Mouse (Mus musculus) midbrain, embryonic 12.5 days (tissue): ENCODE results near the gene Tpst2. TPM values are rescaled to one million over a fixed set of nuclear protein-coding genes. Genes with fewer than 3 reads are reported as not detected.

Experiments
- ATAC-seq: fragments of 200-750 bp; cut with Nextera tagmentation; 2 replicates; pipeline ENCODE4 v1.8.0; 2017; ENCODE audit warnings: low read depth, moderate TSS enrichment, moderate library complexity; ENCODE audit not compliant: low FRiP score
- H3K27ac ChIP-seq: fragments of 300-500 bp; sonication (generic); replicated peaks from 2 replicates; pipeline ENCODE4 v1.5.1; 2016; ENCODE audit warnings: mild to moderate bottlenecking
- H3K27me3 ChIP-seq: fragments of 300-500 bp; sonication (generic); 2 replicates; pipeline ENCODE4 v1.6.1; 2016; ENCODE audit warnings: mild to moderate bottlenecking
- H3K36me3 ChIP-seq: fragments of 300-500 bp; sonication (generic); 2 replicates; pipeline ENCODE4 v1.6.1; 2016
- H3K4me1 ChIP-seq: fragments of 300-500 bp; sonication (generic); 2 replicates; pipeline ENCODE4 v1.6.1; 2016
- H3K4me2 ChIP-seq: fragments of 300-500 bp; sonication (generic); replicated peaks from 2 replicates; pipeline ENCODE4 v1.6.1; 2016; ENCODE audit warnings: mild to moderate bottlenecking, moderate library complexity
- H3K4me3 ChIP-seq: fragments of 300-500 bp; sonication (generic); 2 replicates; pipeline ENCODE4 v1.5.1; 2016; ENCODE audit warnings: mild to moderate bottlenecking
- H3K9ac ChIP-seq: fragments of 300-500 bp; sonication (generic); replicated peaks from 2 replicates; pipeline ENCODE4 v1.6.1; 2016; ENCODE audit warnings: mild to moderate bottlenecking, moderate library complexity
- H3K9me3 ChIP-seq: fragments of 300-500 bp; sonication (generic); 2 replicates; pipeline ENCODE4 v1.6.1; 2016; ENCODE audit warnings: mild to moderate bottlenecking
- WGBS: fragments of 180-500 bp; shearing (Covaris S2); methylation state at CpG from one replicate; pipeline ENCODE4 v1.1.7; 2016; 5-methylcytosine and 5-hydroxymethylcytosine counted together
- polyA plus RNA-seq: library from polyadenylated mRNA; unstranded; fragments of >200 nt; fragmentation: Nextera tagmentation; extraction: Ambion mirVana; gene quantifications from 2 replicates; pipeline ENCODE4 v1.2.1, GENCODE M21; 2016

The Tpst2 gene
- polyA plus RNA-seq, 1 experiment from 2014 or later = 31.1 TPM

GRCm38 (mm10) chr5:112284203-112284582 lies 7.7 kb downstream of the Tpst2 start:
- Histone ChIP-seq H3K27me3 (no peaks in the 10 kb centered on the region), H3K4me2 (no peak overlapping the region), H3K4me3 (no peak overlapping the region), H3K9ac (no peak overlapping the region), H3K4me1 (peaks cover 7% of the 10 kb centered on the region), H3K36me3 (0 out of 2 replicates have a peak, but pooled peaks cover 3% of the 10 kb centered on the region), H3K9me3 (no peaks in the 10 kb centered on the region), H3K27ac (no peak overlapping the region)
- WGBS = 85% methylated on average over 7 of the region's 7 CpGs
- no peak for ATAC-seq

GRCm38 (mm10) chr5:112285548-112286085 lies 9.1 kb downstream of the Tpst2 start:
- Histone ChIP-seq H3K9me3 (no peaks in the 10 kb centered on the region), H3K9ac (no peak overlapping the region), H3K4me1 (peaks cover 7% of the 10 kb centered on the region), H3K27me3 (no peaks in the 10 kb centered on the region), H3K36me3 (0 out of 2 replicates have a peak, but pooled peaks cover 3% of the 10 kb centered on the region), H3K4me2 (no peak overlapping the region), H3K4me3 (no peak overlapping the region), H3K27ac (no peak overlapping the region)
- no peak for ATAC-seq
- 88% methylated on average over 7 of the region's 7 CpGs for WGBS

- Histone ChIP-seq H3K27ac (no peak overlapping the region), H3K27me3 (no peaks in the 10 kb centered on the region), H3K4me2 (no peak overlapping the region), H3K9ac (no peak overlapping the region), H3K36me3 (0 out of 2 replicates have a peak, but pooled peaks cover 3% of the 10 kb centered on the region), H3K4me1 (no peaks in the 10 kb centered on the region), H3K4me3 (no peak overlapping the region), H3K9me3 (no peaks in the 10 kb centered on the region)
- ATAC-seq = no peak
- WGBS = 85% methylated on average over 2 of the region's 2 CpGs
Observed at GRCm38 (mm10) chr5:112286608-112286983, 10.1 kb downstream of the Tpst2 start.

- Histone ChIP-seq H3K9ac (no peak overlapping the region), H3K27ac (no peak overlapping the region), H3K4me3 (no peak overlapping the region), H3K36me3 (peaks cover 3% of the 10 kb centered on the region; the same call in 1 of the 2 replicates), H3K9me3 (no peaks in the 10 kb centered on the region), H3K4me1 (no peaks in the 10 kb centered on the region), H3K4me2 (no peak overlapping the region), H3K27me3 (no peaks in the 10 kb centered on the region)
- WGBS = 83% methylated on average over 11 of the region's 11 CpGs
- no peak for ATAC-seq
Observed at GRCm38 (mm10) chr5:112286984-112287641, 10.6 kb downstream of the Tpst2 start.

- WGBS = 82% methylated on average over 2 of the region's 2 CpGs
Observed at GRCm38 (mm10) chr5:112287652-112288051, 11.2 kb downstream of the Tpst2 start.

DNA sequence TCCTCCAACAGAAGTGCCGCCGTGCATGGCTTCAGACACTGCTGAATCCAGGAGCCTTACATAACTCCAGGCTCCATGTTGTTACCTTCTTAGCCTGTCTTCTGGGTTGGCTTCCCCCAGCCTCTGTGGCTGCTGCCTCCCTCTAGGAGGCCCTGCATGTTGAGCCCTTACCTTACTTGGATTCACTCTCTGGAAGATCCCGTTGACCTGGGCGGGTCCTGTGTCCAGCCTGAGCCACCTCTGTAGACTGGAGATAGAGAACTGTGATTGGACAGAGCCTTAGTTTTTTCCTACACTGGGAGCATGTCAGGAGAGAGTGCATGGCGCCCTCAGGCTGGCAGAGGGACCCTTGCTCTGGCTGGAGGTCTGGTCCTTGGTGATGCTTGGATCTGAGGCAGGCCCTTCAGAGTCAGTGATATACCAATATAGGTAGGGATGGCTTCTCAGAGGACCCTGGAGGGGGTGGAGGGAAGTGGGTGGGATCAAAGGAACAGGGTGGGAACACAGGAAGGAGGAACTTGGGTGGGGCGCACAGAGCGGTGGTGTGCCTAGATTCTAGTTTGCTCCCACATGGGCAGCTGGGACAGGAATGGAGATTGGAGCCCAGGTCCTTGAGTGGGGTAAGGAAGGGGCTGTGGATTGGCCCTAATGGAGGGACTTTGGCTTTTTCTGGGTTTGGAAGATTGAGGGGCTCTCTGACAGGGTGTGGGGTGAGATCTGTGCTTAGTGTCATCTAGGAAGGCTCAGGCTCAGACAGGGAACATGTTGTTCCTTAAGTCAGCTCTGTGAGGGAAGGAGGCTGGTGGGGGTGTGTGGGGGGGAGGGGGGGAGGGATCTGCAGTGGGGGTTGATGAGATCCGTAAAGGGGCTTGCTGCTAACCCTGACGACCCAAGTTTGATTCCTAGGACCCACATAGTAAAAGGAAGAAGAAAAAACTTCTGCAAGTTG lies 12.0 kb downstream of the Tpst2 start:
- Histone ChIP-seq H3K4me1 (no peaks in the 10 kb centered on the region), H3K4me3 (no peak overlapping the region), H3K36me3 (peaks cover 3% of the 10 kb centered on the region; the same call in 1 of the 2 replicates), H3K4me2 (no peak overlapping the region), H3K27me3 (no peaks in the 10 kb centered on the region), H3K9ac (no peak overlapping the region), H3K27ac (no peak overlapping the region), H3K9me3 (no peaks in the 10 kb centered on the region)
- 80% methylated on average over 9 of the region's 9 CpGs for WGBS
- no peak for ATAC-seq

More at GRCm38 (mm10) chr5:112287652-112288051, 11.2 kb downstream of the Tpst2 start:
- Histone ChIP-seq H3K4me1 (no peaks in the 10 kb centered on the region), H3K9ac (no peak overlapping the region), H3K27me3 (no peaks in the 10 kb centered on the region), H3K27ac (no peak overlapping the region), H3K9me3 (no peaks in the 10 kb centered on the region), H3K4me3 (no peak overlapping the region), H3K4me2 (no peak overlapping the region), H3K36me3 (peaks cover 3% of the 10 kb centered on the region; the same call in 1 of the 2 replicates)
- no peak for ATAC-seq

GRCm38 (mm10) chr5:112289236-112289635 lies 12.7 kb downstream of the Tpst2 start:
- H3K4me2 ChIP-seq = no peak overlapping the region
- H3K4me3 ChIP-seq = no peak overlapping the region
- 0 out of 2 replicates have a peak, but pooled peaks cover 3% of the 10 kb centered on the region for H3K4me1 ChIP-seq
- ATAC-seq = no peak
- no peaks in the 10 kb centered on the region for H3K27me3 ChIP-seq
- H3K9ac ChIP-seq = no peak overlapping the region
- H3K9me3 ChIP-seq = no peaks in the 10 kb centered on the region
- peaks cover 3% of the 10 kb centered on the region; the same call in 1 of the 2 replicates for H3K36me3 ChIP-seq
- WGBS = 87% methylated on average over 6 of the region's 8 CpGs
- H3K27ac ChIP-seq = no peak overlapping the region

DNA sequence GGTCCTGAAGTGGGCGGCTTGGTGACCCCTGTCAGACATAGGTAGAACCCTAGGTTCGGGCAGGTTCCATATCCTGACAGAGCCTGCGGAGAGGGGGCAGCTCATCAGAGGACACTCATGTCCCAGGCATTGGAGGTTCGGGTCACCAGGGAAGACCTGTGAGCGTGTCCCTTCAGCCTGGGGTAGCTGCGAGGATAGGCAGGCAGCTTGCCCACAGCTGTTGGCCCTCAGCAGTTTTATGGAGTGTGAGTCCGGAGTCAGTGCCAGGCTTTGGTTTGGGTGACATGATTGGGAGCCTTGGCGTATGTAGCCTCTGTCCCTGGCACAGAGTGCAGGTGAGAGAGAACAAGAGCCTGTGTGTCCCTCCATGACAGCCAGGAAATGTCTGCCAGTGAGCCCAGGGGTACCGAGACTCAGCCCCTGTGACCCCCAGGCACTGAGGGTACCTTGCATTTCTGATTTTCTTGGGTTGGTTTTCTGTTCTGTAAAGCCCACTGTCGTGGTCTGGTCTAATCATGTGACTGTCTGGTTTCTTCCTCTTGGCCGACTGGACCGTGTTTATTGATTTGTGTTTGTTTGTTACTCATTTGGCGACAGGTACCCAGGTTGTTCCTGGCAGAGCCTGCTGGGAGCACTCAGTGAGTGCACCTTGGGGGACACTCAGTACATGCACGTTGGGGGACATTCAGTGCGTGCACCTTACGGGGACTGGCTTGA lies 13.5 kb downstream of the Tpst2 start:
- H3K27me3 ChIP-seq = no peaks in the 10 kb centered on the region
- no peak overlapping the region for H3K4me3 ChIP-seq
- H3K27ac ChIP-seq = no peak overlapping the region
- H3K9me3 ChIP-seq = no peaks in the 10 kb centered on the region
- WGBS = 89% methylated on average over 16 of the region's 16 CpGs
- H3K36me3 ChIP-seq = peaks cover 3% of the 10 kb centered on the region; the same call in 1 of the 2 replicates
- ATAC-seq = no peak
- H3K9ac ChIP-seq = no peak overlapping the region
- no peak overlapping the region for H3K4me2 ChIP-seq
- peaks cover 11% of the 10 kb centered on the region for H3K4me1 ChIP-seq

- no peak overlapping the region for H3K9ac ChIP-seq
- H3K27ac ChIP-seq = no peak overlapping the region
- H3K9me3 ChIP-seq = no peaks in the 10 kb centered on the region
- WGBS = 96% methylated on average over 8 of the region's 8 CpGs
- no peaks in the 10 kb centered on the region for H3K27me3 ChIP-seq
- H3K4me2 ChIP-seq = no peak overlapping the region
- peaks cover 3% of the 10 kb centered on the region; the same call in 1 of the 2 replicates for H3K36me3 ChIP-seq
- no peak overlapping the region for H3K4me3 ChIP-seq
- ATAC-seq = no peak
- H3K4me1 ChIP-seq = peaks cover 16% of the 10 kb centered on the region
Observed at GRCm38 (mm10) chr5:112290536-112290880, 14.0 kb downstream of the Tpst2 start.

DNA sequence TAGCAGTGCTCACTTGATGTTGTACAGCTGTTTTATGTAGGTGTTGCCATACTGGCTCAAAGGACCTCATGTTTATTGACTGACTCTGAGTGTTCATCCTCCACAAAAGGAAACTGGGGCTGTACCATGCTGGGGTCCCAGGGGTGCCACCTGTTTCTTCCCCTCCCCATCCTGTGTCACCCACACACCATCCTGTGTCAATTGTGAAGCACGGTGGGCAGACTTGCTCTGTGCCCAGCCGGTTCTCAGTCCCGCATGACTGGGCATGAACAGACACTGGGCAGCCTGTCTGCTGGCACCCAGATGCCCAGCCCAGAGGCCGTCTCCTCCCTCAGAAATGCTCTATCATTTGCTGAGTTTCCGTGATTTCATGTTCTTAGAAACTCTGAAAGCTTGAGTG lies 15.4 kb downstream of the Tpst2 start:
- Histone ChIP-seq H3K9me3 (no peaks in the 10 kb centered on the region), H3K4me1 (peaks cover 19% of the 10 kb centered on the region), H3K27ac (no peak overlapping the region), H3K9ac (no peak overlapping the region), H3K4me3 (no peak overlapping the region), H3K36me3 (no peaks in the 10 kb centered on the region; the same call in 1 of the 2 replicates), H3K27me3 (no peaks in the 10 kb centered on the region), H3K4me2 (no peak overlapping the region)
- WGBS = 86% methylated on average over 5 of the region's 5 CpGs
- ATAC-seq = no peak

DNA sequence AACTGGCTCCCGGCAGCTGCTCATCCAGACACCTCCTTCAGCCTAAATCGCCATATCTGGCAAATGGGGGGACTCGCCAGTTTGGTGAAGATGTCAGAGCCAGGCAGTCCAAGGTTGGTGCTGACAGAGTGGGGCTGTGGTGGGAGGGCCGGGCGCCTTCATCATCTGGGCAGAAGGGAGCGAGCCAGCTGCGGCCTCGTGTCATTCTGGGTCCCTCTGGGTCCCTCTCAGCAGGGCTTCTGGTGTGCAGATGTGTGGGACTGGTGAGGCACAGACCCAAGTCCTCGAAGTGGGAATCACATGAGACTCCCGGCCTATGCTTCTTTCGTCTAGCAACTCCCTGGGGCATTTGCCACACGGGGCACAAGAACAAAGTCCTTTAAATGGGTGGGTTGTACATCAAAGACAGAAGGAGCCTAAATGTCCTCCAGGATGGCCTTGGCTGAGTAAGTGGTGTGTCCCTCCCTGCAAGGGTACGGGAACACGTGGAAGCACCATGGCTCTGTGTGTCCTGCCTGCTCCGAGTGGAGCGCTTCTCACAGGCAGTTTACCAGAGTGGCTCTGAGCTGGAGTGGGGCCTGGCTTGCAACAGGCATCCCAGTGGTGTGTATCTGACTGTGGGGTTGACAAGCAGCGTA lies 16.0 kb downstream of the Tpst2 start:
- Histone ChIP-seq H3K36me3 (no peaks in the 10 kb centered on the region; the same call in 1 of the 2 replicates), H3K4me1 (peaks cover 19% of the 10 kb centered on the region), H3K4me2 (no peak overlapping the region), H3K9ac (no peak overlapping the region), H3K9me3 (no peaks in the 10 kb centered on the region), H3K27me3 (no peaks in the 10 kb centered on the region), H3K4me3 (no peak overlapping the region), H3K27ac (no peak overlapping the region)
- WGBS = 87% methylated on average over 17 of the region's 17 CpGs
- no peak for ATAC-seq
